Mouse (Mus musculus) CD4-positive, CD25-positive, alpha-beta regulatory T cell, adult 4 months (primary cell): Measurements from ENCODE around the gene Trim38. TPM values are rescaled to one million over a fixed set of nuclear protein-coding genes. Genes with fewer than 3 reads are reported as not detected.
A peak's percentile ranks its signal among the peaks of the same experiment; 100 is the strongest.
"Not testable (repeated sequence)": the region's sequence is repeated elsewhere in the genome, so short reads cannot be mapped to it uniquely, and the experiment has no call there.

ENCODE experiments used
- ATAC-seq: one replicate; pipeline ENCODE4 v1.8.0; 2017
- polyA plus RNA-seq, 2 experiments: library from polyadenylated mRNA; unstranded; fragments of 100-300 nt; shearing (Covaris generic); gene quantifications; one replicate each; pipeline ENCODE4 v1.2.1; 2017

The Trim38 gene
- not detected for polyA plus RNA-seq

DNA sequence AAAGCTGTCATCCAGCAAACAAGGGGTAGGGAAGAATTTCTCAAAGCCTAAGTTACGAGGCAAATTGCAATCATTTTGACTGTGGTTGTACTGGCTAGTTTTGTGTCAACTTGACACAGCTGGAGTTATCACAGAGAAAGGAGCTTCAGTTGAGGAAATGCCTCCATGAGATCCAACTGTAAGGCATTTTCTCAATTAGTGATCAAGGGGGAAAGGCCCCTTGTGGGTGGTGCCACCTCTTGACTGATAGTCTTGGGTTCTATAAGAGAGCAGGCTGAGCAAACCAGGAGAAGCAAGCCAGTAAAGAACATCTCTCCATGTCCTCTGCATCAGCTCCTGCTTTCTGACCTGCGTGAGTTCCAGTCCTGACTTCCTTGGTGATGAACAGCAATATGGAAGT, at the start of gene Trim38:
Trim38 (plus strand) TSS at position 301 of the 400 bp plus-strand sequence.
- ATAC-seq, result not testable (repeated sequence)

DNA sequence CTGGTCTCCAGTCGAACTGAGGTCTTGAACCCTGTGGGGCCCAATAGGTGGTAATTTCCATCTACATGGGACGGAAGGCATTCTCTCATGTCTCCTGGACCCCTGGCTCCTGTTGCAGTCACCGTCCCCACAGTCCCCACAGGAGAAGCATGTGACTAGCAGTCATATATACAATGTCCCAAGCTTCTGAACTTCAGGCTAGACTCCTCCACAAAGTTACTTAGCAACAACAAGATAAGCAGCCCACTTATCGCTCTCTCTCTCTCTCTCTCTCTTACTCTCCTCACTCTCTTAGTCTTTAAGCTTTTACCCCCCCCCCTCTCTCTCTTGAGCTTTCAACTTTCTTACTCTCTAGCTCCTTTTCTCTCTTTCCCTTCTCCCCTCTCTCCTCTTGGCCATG, 45.5 kb upstream of the Trim38 start:
- ATAC-seq, result no peak

DNA sequence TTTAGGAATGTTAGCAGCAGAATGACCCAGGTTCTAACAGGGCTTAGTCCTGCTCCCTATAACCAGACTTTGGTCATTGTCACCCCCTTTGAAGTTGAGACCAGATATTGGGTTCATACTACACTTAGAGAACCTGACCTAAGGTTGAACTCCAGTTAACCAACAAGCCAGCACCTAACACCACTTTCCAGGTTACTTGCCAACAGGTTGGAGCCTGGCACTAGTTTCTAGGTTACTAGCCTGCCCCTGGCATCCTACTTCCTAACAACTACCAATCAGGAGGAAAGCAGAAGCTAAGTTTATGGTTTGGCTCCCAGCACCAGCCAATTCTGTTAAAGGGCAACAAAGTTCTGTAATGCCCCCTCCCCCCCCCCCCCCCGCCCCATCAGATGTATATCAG, 44.5 kb upstream of the Trim38 start:
- ATAC-seq, result no peak

DNA sequence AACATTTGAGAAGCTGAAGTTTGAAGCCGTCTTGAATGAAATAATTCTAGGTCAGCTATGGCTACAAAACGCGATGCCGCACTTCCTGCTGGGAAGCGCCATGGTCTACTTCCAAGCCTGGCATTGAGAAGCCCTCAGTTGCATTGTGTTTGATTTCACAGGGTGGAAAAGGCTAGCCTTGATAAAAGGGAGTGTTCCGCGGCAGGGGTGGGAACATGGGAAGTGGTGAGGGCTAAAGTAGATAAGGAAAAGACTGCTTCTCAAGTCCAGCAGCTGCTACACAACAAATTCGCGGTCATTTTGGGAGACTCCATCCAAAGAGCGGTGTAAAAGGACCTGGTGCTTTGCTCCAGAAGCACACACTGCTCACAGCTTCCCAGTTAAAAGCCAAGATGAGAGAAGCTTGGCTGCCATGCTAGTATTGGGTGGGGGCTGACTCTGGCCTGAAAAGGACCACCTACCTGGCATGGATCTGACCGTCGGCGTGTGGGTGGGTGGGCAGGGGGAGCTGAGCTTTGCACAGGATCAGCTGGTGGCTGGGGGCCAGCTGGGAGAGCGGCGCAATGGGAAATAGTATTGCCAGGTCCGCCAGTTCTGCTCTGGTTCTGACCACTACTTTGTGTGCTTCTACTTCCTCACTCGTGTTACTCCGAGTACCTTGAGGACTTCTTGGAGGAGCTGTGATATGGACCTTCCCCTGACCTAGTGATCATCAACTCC, 41.1 kb upstream of the Trim38 start:
- no peak for ATAC-seq

DNA sequence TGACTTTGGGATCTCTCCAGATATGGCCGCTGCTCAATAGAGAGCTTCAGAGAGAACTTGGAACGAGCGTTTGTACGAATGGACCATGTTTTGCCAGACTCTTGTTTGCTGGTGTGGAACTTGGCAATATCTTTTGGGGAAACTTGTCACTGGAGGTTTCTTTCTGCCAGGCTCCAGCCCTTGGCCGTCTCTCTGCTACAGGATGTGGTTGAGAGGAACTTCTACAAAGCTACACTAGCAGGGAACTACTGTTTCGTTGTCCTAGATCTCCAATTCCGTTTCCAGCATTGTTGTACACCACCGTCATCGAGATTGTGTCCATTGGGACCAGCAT, 40.6 kb upstream of the Trim38 start:
- ATAC-seq, result no peak

DNA sequence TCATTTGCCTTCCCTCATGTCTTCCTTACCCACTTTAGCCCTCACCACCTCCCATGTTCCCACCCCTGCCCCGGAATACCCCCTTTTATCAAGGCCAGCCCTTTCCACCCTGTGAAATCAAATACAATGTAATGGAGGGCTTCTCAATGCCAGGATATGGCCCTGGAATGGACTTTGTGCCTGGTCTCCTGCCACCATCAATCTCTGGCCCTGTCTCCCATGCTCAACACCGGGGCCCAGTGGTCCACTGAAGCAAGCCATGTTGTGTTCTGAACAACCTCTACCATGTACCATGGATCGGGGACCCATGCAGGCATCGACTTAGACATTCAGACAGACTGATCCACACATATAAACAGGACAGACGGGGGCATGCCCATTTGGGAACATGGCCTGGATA, 40.0 kb upstream of the Trim38 start:
- ATAC-seq, result no peak

DNA sequence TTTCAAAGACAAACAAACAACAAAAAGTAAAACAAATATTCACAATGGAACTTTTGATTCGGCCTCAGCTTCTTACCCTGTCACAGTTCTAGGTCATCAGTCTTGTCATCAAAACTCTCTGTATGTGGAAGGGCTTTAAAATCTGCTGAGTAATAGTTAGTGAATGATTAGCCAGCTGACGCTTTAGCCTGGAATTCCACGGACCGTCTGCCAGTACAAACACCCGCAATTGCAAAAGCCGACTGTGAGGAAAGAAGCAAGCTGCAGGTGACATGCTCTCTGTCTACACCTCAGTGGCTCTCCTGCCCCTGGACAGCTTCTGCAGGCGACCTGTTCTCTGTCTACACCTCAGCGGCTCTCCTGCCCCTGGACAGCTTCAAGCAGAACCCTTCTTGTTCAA, 39.2 kb upstream of the Trim38 start:
- no peak for ATAC-seq

DNA sequence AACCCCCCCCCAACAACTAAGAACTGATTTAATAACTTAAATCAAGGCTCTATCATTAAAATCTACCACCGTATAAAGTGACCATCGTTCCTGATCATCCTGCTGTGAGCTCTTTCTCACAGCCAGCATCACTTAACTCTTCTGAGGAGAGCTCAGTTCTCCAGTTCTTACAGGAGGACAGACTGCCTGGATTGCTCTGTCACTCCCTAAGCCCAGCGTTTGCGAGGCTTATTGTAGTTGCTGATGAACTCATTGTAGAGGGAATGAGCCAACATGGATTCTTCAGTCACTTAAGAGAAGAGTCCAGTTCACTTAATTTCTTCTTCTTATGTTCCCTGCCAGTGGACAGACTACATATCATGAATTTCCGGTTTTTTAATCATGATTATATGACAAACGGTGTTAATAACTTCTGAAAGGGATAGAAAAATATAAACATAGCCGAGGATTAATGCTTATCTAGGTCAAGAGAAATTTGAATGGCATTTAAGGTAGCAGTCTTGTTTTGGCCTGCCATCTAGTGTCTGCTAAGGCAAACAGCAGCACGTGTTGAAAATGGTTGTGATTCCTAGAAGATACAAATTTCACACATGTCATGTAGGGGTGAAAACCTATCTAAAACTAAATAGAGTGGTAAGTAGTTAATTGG, 37.4 kb upstream of the Trim38 start:
- ATAC-seq, result peak; percentile 92

DNA sequence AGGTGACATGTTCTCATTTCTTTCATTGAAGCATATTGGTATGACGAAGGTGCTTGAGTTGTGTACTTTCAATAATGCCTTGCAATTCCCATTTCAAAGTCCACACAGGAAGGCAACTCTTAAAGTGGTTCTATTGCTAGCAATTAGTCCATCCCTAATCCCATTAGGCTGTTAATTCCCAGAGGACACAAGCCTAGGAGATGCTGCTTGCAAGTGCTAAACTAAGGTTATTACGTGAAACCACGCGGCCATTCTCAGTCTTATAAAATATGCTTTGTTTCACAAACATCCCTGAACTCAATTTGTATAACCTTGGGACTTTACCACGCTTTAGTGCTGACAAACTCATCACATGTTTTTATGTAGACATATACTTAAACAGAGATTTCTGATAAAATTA, 32.6 kb upstream of the Trim38 start:
- no peak for ATAC-seq

DNA sequence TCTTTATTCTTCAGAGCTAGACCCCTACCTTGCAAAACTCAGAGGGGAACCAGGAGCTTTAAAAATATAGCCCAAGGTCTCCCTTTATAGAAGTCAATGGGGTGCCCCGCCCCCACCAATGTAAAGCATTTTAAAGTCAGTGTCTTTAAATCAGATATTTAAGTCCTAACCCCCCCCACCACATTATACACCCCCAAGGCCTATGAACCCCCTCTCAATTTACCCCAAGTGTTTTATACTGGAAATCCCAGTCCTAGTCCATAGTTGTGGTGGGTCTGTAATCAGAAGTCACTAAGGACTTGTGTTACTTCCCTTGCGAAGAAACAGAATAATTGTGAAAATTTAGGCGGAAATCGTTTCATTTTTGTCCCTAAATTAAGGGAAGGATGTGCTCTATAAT, 31.7 kb upstream of the Trim38 start:
- no peak for ATAC-seq

DNA sequence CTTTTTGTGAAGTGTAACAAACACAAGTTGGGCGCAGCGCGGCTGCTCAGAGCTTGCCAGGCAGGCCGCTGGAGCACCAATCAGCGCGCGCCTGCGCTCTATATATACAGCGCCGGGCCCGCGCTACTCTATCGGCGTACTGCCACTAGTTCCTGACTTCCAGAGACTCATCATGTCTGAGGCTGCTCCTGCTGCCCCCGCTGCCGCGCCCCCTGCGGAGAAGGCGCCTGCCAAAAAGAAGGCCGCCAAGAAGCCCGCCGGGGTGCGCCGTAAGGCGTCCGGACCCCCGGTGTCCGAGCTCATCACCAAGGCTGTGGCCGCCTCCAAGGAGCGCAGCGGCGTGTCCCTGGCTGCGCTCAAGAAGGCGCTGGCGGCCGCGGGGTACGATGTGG, 31.0 kb upstream of the Trim38 start, which contains the start of gene Hist1h1c:
Hist1h1c (plus strand) TSS at position 132 of the 392 bp plus-strand sequence.
- peak; percentile 70 for ATAC-seq

DNA sequence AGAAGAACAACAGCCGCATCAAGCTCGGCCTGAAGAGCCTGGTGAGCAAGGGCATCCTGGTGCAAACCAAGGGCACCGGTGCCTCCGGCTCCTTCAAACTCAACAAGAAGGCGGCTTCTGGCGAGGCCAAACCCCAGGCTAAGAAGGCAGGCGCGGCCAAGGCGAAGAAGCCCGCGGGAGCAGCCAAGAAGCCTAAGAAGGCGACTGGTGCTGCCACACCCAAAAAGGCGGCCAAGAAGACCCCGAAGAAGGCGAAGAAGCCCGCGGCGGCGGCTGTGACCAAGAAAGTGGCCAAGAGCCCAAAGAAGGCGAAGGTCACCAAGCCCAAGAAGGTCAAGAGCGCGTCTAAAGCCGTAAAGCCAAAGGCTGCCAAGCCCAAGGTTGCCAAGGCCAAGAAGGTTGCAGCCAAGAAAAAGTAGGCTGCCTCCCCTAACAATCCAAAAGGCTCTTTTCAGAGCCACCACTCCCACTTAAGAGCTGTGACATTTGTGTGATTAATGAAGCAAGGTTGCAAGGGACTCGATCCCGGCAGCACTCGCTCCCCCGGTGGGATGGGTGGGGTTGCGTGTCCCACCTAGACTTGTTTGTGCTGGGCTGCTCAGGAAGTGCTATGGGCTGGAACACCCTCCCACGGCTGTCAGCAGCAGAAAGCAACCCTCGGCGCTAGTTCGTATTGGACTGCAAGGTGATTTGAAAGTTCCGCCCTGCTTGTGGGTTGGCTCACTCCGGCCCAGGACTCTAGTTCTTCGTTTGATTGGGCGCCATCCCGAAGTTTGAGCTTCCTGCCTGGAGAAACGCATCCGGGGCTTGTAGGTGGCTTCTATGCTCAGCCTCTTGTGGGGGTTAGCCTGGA, 30.4 kb upstream of the Trim38 start:
- peak; percentile 80 for ATAC-seq

DNA sequence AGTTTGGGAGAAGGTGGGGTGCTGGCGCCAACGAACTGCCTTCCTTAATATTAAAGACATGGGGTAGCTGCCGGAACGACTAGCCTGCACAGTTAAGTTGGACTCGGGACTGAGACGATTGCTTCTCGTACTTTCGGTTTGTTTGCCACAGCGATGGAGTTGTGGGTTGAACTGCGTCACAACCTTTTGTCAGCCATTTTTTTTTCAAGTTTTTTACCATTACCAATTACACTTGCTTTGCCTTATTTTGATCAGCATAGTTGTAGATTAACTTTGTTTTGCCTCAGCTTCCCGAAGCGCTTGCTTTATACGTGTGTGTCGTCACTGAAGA, 29.8 kb upstream of the Trim38 start:
- ATAC-seq, result peak; percentile 66

DNA sequence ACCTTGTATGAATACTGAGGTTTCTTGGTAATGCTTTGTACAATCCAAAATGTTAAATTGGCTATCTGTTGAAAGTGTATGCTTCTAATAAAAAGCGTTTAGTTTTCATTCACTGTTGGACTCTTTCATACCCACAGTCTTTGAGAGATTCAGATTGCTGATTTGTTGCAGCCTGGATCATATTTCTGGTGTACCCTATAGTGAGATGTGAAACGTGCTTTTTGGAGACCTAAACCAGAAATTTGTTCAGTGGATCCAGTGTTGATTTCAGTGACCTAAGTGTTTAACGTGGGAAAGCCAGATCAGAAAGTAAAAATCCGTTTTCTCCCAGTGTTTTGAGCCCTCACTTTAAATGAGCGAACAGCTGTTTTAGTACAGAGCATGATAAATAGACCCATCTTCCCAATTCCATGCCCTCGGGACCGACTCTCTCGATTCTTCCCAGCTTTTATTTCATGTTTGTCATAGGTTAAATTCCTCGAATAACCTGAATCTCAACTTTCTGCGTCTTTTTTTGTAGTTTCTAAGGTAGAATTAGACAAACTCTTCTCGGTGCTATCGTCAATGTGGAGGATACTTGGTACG, 29.4 kb upstream of the Trim38 start:
- ATAC-seq, result no peak

DNA sequence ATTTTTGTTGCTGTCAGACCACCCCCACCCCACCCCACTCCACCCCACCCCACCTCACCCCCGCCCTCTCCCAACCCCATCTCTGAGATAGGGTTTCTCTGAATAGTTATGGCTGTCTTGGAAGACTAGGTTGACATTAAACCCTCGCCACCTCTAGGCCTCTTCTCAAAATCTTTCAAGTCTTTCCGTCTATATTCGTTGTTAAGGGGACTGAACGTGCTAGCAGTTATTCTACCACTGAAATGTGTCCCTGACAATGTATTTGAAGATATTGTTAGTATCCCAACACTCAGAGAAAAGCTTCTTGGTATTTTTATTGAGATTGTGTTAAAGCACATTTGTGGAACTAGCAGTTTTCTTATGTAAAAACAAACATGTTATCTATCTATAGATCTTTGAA, 28.8 kb upstream of the Trim38 start:
- ATAC-seq, result no peak

DNA sequence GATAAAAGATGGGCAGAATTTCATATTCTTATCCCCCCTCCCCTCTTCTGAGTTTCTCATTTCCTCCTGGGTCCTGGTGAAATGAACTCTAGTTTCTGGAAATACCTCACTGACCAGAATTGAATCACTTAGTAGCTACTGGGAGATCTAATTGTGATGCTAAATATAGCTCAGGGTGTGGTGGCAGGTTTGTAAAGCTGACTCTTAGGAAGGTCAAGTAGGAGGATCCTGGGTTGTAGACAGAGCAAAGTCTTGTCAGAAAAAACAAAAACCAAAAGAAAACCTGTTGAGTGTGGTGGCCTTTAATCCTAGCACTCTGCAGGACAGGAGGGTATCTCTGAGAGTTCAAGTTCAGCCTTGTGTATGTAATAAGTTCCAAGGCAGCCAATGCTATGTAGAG, 27.7 kb upstream of the Trim38 start:
- no peak for ATAC-seq

DNA sequence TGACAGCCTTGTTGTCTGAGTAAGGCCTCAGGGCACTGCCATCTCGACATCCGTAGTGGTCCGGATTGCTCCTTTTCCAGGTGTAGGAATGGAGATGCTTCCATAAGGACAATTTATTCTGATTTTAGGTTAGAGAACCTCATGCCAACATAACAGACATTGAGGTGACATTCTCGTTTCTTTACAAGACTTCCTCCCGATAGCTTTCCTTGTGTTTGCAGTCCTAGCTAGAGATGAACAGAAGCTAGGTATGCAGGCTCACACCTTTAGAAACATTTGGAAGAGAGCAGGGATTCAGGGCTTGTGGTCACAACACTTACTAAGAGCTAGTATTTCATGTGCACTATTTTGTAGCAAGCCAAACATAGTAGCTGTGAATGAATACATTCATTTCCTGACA, 26.5 kb upstream of the Trim38 start:
- no peak for ATAC-seq

DNA sequence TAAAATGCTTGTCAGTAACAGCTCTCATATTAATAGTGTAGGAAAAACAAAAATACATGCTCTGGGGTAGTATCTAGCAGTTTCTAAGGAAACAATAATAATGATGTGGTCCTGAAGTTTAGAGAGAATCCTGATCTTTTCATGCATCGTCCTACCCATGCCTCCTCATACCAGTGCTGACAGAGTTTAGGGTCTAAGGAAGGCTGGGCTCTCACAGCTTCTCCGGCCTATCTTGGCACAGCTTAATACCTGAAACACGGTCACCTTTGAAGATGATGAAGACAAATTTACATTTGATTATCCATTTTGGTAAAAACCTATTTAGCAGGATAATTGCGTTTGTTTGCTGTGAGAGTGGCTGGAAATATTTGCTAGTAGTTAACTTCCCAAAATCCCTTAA, 25.8 kb upstream of the Trim38 start:
- no peak for ATAC-seq

DNA sequence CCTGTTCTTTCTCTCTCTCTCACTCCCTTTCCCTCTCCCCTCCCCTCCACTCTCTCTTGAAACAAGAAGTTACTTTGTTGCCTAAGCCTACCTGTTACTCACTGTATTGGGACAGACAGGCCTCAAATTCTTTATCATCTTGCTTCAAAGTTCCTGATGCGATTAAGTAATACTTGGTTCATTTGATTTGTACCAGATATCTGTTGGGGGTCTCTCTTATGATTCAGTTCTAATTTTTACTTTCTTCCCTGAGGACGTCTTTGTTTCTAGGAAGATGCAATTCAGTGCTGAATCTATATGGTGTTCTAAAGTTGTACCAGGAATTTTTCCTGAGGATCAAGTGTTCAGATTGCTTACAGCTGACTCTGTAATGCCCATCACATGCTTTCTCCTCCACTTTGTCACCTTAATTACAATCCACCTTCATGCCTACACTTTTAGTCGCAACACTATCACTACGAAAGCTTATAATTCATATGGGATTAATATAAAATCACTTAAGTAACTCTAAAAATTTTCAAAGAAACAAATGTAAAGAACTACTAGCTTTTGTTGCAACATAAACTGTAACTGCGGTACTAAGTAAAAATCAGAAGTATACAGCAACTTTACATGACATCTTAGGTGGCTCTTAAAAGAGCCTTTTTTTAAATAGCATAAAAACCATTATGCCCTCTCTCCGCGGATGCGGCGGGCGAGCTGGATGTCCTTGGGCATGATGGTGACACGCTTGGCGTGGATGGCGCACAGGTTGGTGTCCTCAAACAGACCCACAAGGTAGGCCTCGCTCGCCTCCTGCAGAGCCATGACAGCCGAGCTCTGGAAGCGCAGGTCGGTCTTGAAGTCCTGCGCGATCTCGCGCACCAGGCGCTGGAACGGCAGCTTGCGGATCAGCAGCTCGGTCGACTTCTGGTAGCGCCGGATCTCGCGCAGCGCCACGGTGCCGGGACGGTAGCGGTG, 25.0 kb upstream of the Trim38 start:
- ATAC-seq, result no peak

DNA sequence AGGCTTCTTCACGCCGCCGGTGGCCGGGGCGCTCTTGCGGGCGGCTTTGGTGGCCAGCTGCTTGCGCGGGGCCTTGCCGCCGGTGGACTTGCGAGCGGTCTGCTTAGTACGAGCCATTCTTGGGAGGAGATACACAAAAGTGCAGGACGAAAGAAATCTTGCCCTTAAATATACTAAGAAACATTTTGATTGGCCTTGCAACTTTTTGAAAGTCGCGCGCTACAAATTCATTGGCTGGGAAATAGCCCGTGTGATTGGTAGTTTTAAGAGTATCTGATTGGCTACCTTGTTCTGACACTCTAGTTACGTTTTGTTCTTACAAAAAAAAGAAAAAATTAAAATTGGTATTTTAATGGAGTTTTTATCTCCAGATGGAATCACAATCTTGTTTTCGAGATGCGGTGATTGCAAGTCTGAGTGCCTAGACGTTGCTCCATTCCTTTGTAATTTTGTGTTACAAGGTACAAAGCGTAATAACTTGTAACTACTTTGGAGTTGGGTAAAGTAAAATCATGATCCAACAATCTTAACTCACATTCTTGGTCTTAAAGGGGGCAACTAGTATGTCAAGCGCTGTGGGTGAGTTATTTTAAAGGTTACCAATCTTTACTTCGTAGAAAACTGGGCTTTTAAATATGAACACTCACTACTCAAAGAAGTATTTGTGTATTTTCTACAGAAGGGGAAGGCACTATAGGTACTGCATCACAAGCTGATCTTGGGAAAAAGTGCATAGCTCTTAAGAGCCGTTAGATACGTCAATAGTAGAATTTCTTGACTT, 24.1 kb upstream of the Trim38 start, which contains the start of gene Hist1h3c:
Hist1h3c (minus strand) TSS at position 222 of the 781 bp plus-strand sequence.
- peak; percentile 72 for ATAC-seq
